Mouse (Mus musculus): ENCODE measurements around the gene Rb1. TPM values are rescaled to one million over a fixed set of nuclear protein-coding genes. Genes with fewer than 3 reads are reported as not detected.
A peak's percentile ranks its signal among the peaks of the same experiment; 100 is the strongest.

The Rb1 gene
- total RNA-seq, 2 experiments from 2014 or later: 43.9 to 126 TPM

GRCm38 (mm10) chr14:73168605-73169004 is 157.0 kb downstream of the Rb1 start:
- ATAC-seq (ENCODE audit: poor library complexity, severe bottlenecking): peak; percentile 56

GRCm38 (mm10) chr14:73165136-73165535 is 160.5 kb downstream of the Rb1 start:
- no peak for ATAC-seq (ENCODE audit: poor library complexity, severe bottlenecking)

GRCm38 (mm10) chr14:73163363-73163998 is 162.1 kb downstream of the Rb1 start:
- peak; percentile 33; the same call in 1 of the 2 replicates for ATAC-seq (ENCODE audit: poor library complexity, severe bottlenecking)

- peak; percentile 94 for ATAC-seq (ENCODE audit: poor library complexity, severe bottlenecking)
These were observed 163.3 kb downstream of the Rb1 start for GRCm38 (mm10) chr14:73162192-73162800.

- ATAC-seq (ENCODE audit: poor library complexity, severe bottlenecking): no peak
These were observed 164.3 kb downstream of the Rb1 start for GRCm38 (mm10) chr14:73161303-73161702.

GRCm38 (mm10) chr14:73148125-73148524 is 177.5 kb downstream of the Rb1 start:
- no peak for ATAC-seq (ENCODE audit: poor library complexity, severe bottlenecking)

GRCm38 (mm10) chr14:73146721-73147120 is 178.9 kb downstream of the Rb1 start:
- no peak for ATAC-seq (ENCODE audit: poor library complexity, severe bottlenecking)

- ATAC-seq (ENCODE audit: poor library complexity, severe bottlenecking): no peak
These were observed 180.1 kb downstream of the Rb1 start for GRCm38 (mm10) chr14:73145531-73145930.

- peak; percentile 25; the same call in 1 of the 2 replicates for ATAC-seq (ENCODE audit: poor library complexity, severe bottlenecking)
These were observed 181.8 kb downstream of the Rb1 start for GRCm38 (mm10) chr14:73143710-73144420.

GRCm38 (mm10) chr14:73142896-73143709 is 182.5 kb downstream of the Rb1 start:
- peak; percentile 76 for ATAC-seq (ENCODE audit: poor library complexity, severe bottlenecking)

GRCm38 (mm10) chr14:73142421-73142895 is 183.2 kb downstream of the Rb1 start:
- no peak; the same call in 1 of the 2 replicates for ATAC-seq (ENCODE audit: poor library complexity, severe bottlenecking)

GRCm38 (mm10) chr14:73141800-73142199 is 183.8 kb downstream of the Rb1 start:
- ATAC-seq (ENCODE audit: poor library complexity, severe bottlenecking): no peak

- no peak for ATAC-seq (ENCODE audit: poor library complexity, severe bottlenecking)
These were observed 185.8 kb downstream of the Rb1 start for GRCm38 (mm10) chr14:73139866-73140265.

- ATAC-seq (ENCODE audit: poor library complexity, severe bottlenecking): no peak
These were observed 187.1 kb downstream of the Rb1 start for GRCm38 (mm10) chr14:73138483-73138882.

GRCm38 (mm10) chr14:73137234-73137633 is 188.4 kb downstream of the Rb1 start:
- no peak for ATAC-seq (ENCODE audit: poor library complexity, severe bottlenecking)

Other genes starting within 250 kb of the Rb1 start
- 68.3 and 69.2 TPM in 2 replicates for gene Rcbtb2, start 202.8 kb downstream of the Rb1 start, total RNA-seq (2015)
- gene Rcbtb2, start 202.8 kb downstream of the Rb1 start, total RNA-seq (2017): 35.9 and 37.7 TPM in 2 replicates
- 31.5 and 34.3 TPM in 2 replicates for gene Lpar6, start 87.9 kb downstream of the Rb1 start, total RNA-seq (2015)
- 28.0 and 29.7 TPM in 2 replicates for gene Lpar6, start 87.9 kb downstream of the Rb1 start, total RNA-seq (2017)
- gene Itm2b, start 59.5 kb upstream of the Rb1 start, total RNA-seq (2015): 2,082 and 2,200 TPM in 2 replicates
- gene Itm2b, start 59.5 kb upstream of the Rb1 start, total RNA-seq (2017): 1,839 and 1,925 TPM in 2 replicates
- 29.7 and 32.8 TPM in 2 replicates for gene Med4, start 184.2 kb upstream of the Rb1 start, total RNA-seq (2015)
- gene Med4, start 184.2 kb upstream of the Rb1 start, total RNA-seq (2017): 51.0 and 51.3 TPM in 2 replicates
- 57.8 and 64.9 TPM in 2 replicates for gene Sucla2, start 199.5 kb upstream of the Rb1 start, total RNA-seq (2015)
- 105 and 109 TPM in 2 replicates for gene Sucla2, start 199.5 kb upstream of the Rb1 start, total RNA-seq (2017)
- 2.8 and 4.6 TPM in 2 replicates for gene Nudt15, start 222.4 kb upstream of the Rb1 start, total RNA-seq (2015)
- gene Nudt15, start 222.4 kb upstream of the Rb1 start, total RNA-seq (2017): 1.9 and 3.2 TPM in 2 replicates